Mouse (Mus musculus): ENCODE measurements around the gene Maz.

DNA sequence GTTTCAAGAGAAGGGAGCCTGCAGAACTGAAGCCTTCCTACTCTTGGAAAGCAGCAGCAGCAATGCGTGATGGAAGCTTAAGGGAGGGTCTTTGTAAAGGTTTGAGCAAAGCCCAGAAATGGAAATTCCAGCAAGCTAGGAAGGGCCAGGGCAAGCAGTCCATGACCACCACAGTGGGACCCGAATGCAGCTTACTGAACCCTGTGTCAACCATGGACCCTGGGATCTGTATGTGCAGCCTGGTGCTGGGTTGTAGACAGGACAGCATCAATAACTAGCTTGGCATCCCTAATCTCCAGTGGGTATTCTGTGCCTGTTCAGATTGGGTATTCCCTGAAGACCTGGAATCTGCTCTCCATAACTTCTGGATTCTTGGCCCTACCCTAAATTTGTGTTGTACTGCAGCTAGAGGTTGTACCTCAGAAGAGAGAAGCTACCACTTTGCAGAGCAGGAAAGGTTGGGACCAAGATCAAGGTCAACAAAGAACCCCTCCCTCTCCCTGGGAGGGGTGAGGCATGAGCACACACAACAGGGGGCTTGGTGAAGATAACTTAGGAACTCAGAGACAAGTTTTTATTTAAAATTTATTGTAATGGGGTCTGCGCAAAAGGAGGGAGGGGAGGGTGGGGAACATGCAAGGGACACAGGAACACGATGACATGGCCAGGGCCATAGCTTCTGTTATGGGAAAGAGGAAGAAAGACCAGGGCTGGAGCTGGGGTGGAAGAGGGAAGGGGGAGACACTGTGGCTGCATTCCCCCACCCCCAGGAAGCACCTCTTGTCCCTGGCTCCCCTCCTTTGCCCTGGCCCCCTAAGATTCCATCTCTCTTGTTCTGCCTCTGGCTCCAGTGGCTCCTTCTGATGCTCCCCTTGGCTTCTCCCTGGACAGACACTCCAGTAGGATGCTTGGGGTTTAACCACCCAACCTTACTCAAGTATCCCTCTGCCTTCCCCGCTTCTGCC is 5.0 kb downstream of the Maz start:
- no peak for TF ChIP-seq GATA1 (IDR thresholded peaks at IDR 0.05; ENCODE audit: low read length)
- no peak for TF ChIP-seq TAL1 (IDR thresholded peaks at IDR 0.05; ENCODE audit: low read length)

All from erythroblast, embryonic 14.5 days (primary cell).